Mouse (Mus musculus) liver, adult 2 months (tissue): Measurements from ENCODE around the gene Gm12394. TPM values are rescaled to one million over a fixed set of nuclear protein-coding genes. Genes with fewer than 3 reads are reported as not detected.

Experiments used
- DNase-seq: peaks from one replicate; pipeline ENCODE4 v3.0.0-alpha.2; 2011; ENCODE audit warnings: low read depth, low spot score; ENCODE audit errors: extremely low read depth
- H3K27ac ChIP-seq: fragments of 200-500 bp; replicated peaks from 2 replicates; pipeline ENCODE4 v1.5.1; 2012; ENCODE audit warnings: low read depth, mild to moderate bottlenecking, control low read depth, inconsistent platforms, low read length; ENCODE audit not compliant: insufficient read depth
- H3K27me3 ChIP-seq: fragments of 200-500 bp; 2 replicates; pipeline ENCODE4 v1.6.1; 2012; ENCODE audit warnings: mild to moderate bottlenecking, moderate library complexity, low read length, inconsistent platforms; ENCODE audit not compliant: control insufficient read depth, insufficient read depth
- H3K36me3 ChIP-seq: fragments of 200-500 bp; 2 replicates; pipeline ENCODE4 v1.6.1; 2012; ENCODE audit warnings: low read length, inconsistent platforms; ENCODE audit not compliant: control insufficient read depth, insufficient read depth
- H3K4me1 ChIP-seq: fragments of 200-500 bp; 2 replicates; pipeline ENCODE4 v1.6.1; 2011; ENCODE audit warnings: low read length; ENCODE audit not compliant: control insufficient read depth, insufficient read depth
- H3K4me3 ChIP-seq: fragments of 200-500 bp; 2 replicates; pipeline ENCODE4 v1.5.1; 2011; ENCODE audit warnings: low read depth, mild to moderate bottlenecking, control low read depth, low read length, moderate library complexity; ENCODE audit not compliant: insufficient read depth
- H3K79me2 ChIP-seq: fragments of 200-500 bp; 2 replicates; pipeline ENCODE4 v1.6.1; 2012; ENCODE audit warnings: inconsistent platforms, mild to moderate bottlenecking, low read length, moderate library complexity; ENCODE audit not compliant: control insufficient read depth, insufficient read depth
- H3K9ac ChIP-seq: fragments of 200-500 bp; 2 replicates; pipeline ENCODE4 v1.6.1; 2012; ENCODE audit warnings: low read depth, mild to moderate bottlenecking, control low read depth, inconsistent platforms, low read length
- CTCF ChIP-seq: fragments of 200-500 bp; IDR thresholded peaks from 2 replicates; pipeline ENCODE4 v1.5.1; 2011; ENCODE audit warnings: low read depth, low read length, control low read depth
- POLR2A ChIP-seq: fragments of 200-500 bp; IDR thresholded peaks from 2 replicates; pipeline ENCODE4 v1.6.1; 2011; ENCODE audit warnings: low read length, control low read depth; ENCODE audit not compliant: insufficient read depth; ENCODE audit errors: extremely low read depth
- WGBS: fragments of 180-500 bp; shearing (Covaris S2); methylation state at CpG from one replicate; pipeline ENCODE4 v1.1.7; 2018; 5-methylcytosine and 5-hydroxymethylcytosine counted together
- polyA plus RNA-seq: library from polyadenylated mRNA; depleted of rRNA; stranded (reverse); fragments of >200 nt; gene quantifications from 2 replicates; pipeline ENCODE4 v1.2.3, GENCODE M21; 2012
- total RNA-seq: library from RNA; depleted of rRNA; stranded (reverse); fragments of >200 nt; gene quantifications from 2 replicates; pipeline ENCODE4 v1.2.3, GENCODE M21; 2014

Gm12394 gene
- total and polyA plus RNA-seq, 2 experiments = not detected

DNA sequence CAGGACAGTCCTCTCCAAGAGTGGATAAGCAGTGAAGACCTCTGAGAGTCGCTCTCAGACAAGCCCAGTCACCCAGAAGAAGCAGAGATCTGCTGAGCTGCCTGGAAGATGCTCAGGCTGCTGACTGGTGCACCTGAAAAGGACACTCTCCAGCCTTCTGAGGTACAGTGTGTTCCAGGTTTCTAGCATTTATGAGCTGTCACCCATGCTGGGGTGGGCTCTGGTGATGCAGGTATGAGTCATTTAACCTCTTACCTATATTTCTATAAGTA lies 24.0 kb upstream of the Gm12394 start:
- H3K9ac ChIP-seq = no peak overlapping the region
- H3K4me3 ChIP-seq = no peak overlapping the region
- TF ChIP-seq POLR2A (no peak), CTCF (no peak)
- DNase-seq = no peak
- no peaks in the 10 kb centered on the region for H3K36me3 ChIP-seq
- WGBS = 31% methylated on average over 1 of the region's 1 CpGs
- H3K79me2 ChIP-seq = no peaks in the 10 kb centered on the region
- H3K27ac ChIP-seq = no peak overlapping the region
- H3K27me3 ChIP-seq = no peaks in the 10 kb centered on the region
- no peaks in the 10 kb centered on the region; the same call in 1 of the 2 replicates for H3K4me1 ChIP-seq

DNA sequence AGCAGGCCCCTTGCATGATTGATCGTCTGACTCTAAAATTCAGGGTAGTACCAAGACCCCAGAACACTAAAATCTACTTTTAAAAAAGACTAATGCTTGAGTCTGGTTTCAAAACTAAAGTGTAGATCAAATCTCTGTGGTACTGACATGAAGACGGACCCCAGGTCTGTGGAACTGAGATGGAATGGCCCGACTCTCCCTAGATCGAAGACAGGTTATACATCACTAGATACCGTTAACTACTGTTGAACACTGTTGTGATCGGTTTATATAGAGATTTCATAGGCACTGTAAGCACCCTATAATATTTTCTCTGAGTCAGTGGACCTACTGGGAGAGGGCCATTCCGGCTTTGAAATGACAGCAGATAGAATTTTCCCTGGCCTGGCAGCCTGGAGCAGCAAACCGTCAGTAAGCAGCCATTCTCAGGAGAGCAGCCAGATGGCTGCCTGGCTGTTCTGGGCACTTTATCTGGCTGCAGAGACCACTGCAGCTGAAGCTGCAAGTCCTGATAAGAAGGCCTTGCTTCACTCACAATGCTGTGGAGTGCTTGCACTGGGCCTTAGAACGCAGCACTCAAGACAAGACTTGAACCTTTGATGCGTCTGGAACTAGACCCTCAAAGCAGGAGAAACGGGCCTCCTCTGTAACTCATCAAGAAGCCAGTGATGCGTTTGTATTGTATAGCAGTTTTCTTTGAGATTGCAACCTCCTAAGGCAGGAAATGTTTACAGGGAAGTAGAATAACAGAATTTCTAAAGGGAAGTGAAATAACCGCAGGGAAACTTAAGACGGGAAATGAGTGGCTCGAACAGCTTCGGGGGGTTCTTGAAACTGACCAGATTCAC lies 23.5 kb upstream of the Gm12394 start:
- H3K9ac ChIP-seq = no peak overlapping the region

DNA sequence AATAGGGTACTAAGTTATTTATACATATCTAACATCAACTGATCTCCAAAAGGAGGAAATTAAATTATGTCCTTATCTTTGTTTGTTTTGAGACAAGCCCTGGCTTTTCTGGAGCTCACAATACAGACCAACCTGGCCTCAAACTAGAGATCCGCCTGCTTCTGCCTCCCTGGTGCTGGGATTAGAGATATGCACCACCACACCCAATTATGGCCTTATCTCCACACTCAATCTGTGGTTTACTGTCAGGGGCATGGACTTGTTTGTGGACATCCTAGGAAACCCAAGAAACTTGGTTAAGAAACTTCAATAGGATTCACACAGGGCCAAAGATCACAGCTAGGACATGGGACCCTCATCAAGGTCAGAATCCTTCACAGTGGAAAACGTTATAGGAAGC lies 21.1 kb upstream of the Gm12394 start:
- no peak overlapping the region for H3K27ac ChIP-seq
- H3K4me1 ChIP-seq = no peaks in the 10 kb centered on the region; the same call in 1 of the 2 replicates
- DNase-seq = no peak
- 79% methylated on average over 2 of the region's 2 CpGs for WGBS
- no peak overlapping the region for H3K9ac ChIP-seq
- no peaks in the 10 kb centered on the region for H3K27me3 ChIP-seq
- H3K79me2 ChIP-seq = no peaks in the 10 kb centered on the region
- H3K36me3 ChIP-seq = no peaks in the 10 kb centered on the region
- H3K4me3 ChIP-seq = no peak overlapping the region
- no peak for TF ChIP-seq POLR2A

More for the DNA sequence above, 23.5 kb upstream of the Gm12394 start:
- Histone ChIP-seq H3K4me1 (no peaks in the 10 kb centered on the region; the same call in 1 of the 2 replicates), H3K27ac (no peak overlapping the region), H3K79me2 (no peaks in the 10 kb centered on the region), H3K4me3 (no peak overlapping the region), H3K36me3 (no peaks in the 10 kb centered on the region), H3K27me3 (no peaks in the 10 kb centered on the region)
- 75% methylated on average over 16 of the region's 16 CpGs for WGBS
- peak; percentile 13 for DNase-seq
- TF ChIP-seq CTCF (no peak), POLR2A (no peak)

DNA sequence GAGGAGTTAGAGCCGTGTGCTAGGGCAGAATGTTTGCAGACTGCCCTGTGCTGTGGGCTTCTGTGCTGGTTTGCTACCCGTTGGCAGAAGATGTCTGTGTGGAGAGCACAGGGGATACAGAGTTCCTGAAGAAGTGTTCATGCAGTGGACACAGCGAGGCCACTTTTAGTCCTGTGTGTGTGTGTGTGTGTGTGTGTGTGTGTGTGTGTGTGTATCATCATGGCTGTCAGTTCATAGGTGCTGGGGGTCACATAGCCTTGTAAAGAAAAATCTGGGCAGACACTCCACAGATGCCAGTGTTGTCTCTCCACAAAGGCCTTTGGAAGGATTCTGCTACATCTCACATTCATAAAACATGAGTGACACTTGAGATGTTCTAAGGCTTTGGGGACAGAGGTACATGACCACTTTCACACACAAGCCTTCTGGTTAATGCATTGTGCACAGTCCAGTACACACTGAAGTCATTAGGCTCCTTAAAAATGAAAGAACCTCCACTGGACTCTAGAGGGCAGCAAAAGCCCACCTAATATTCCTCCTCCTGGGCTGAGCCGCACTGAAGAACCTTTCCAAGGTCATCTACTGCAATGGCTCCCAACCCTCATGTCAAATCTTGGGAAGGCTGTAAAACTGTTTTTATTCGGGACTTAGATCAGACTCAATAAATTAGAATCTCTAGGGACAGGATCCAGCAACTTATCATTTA lies 20.2 kb upstream of the Gm12394 start:
- TF ChIP-seq POLR2A (no peak), CTCF (peak; percentile 52)

DNA sequence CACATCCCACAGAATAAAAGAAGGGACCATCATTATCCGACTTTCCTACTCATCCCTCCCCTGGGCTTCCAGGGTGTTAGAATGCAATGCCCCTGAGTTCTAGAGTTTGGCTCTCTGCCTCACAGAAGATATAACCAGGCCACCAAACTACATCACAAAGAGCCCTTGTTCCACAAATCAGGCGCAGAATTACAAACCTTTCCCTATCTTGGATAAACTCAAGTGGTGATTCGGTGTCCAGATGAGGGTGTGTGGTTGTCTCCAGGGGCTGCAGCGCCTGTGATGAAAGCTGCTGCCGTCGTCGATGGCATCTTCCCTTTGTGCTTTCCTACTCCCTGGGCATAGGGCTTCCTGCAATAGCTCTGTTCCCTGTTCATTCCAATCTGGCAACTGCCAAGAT lies 17.6 kb upstream of the Gm12394 start, which contains the start of gene Fam205c:
TSS of gene Fam205c (minus strand) at position 101 of the 400 bp plus-strand sequence.
- Histone ChIP-seq H3K79me2 (no peaks in the 10 kb centered on the region), H3K36me3 (no peaks in the 10 kb centered on the region), H3K27ac (no peak within 1 kb of the TSS), H3K4me3 (no peak within 1 kb of the TSS), H3K4me1 (no peaks in the 10 kb centered on the region), H3K27me3 (no peaks in the 10 kb centered on the region), H3K9ac (no peak within 1 kb of the TSS)
- DNase-seq = no peak
- 89% methylated on average over 7 of the region's 7 CpGs for WGBS
- no peak for TF ChIP-seq CTCF
- TF ChIP-seq POLR2A = no peak

More for the DNA sequence above, 20.2 kb upstream of the Gm12394 start:
- Histone ChIP-seq H3K9ac (no peak overlapping the region), H3K36me3 (no peaks in the 10 kb centered on the region), H3K27me3 (no peaks in the 10 kb centered on the region), H3K4me3 (no peak overlapping the region), H3K4me1 (no peaks in the 10 kb centered on the region; the same call in 1 of the 2 replicates), H3K79me2 (no peaks in the 10 kb centered on the region), H3K27ac (no peak overlapping the region)
- 34% methylated on average over 5 of the region's 5 CpGs for WGBS
- peak; percentile 56 for DNase-seq
